Mouse (Mus musculus) frontal cortex, adult (tissue): ENCODE measurements around the gene Rin1.

ENCODE experiments used
- ATAC-seq: cut with Nextera tagmentation; 2 replicates; pipeline ENCODE4 v1.9.2; 2017; ENCODE audit warnings: mild to moderate bottlenecking, moderate library complexity, mixed read lengths; ENCODE audit not compliant: low TSS enrichment

Gene Rin1

DNA sequence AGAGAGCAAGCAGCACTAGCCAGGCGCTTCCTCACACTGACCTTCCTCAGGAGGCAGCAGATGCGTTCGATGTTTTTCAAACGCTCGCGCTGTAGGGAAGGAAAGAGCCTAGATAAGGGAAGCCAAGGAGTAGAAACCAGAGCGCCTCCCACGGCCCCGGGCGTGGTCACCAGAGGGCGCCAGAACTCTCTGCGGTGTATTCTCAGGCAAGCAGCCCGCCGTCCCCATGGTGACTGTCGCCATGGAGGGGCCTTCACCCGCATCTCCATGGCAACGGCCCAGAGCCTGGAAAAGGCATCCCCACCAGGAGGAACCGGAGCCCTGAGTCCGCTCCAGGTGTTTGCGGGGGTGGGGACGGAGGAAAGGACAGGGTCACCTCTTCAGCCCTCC is 44.0 kb downstream of the Rin1 start:
- peak; percentile 66 for ATAC-seq

DNA sequence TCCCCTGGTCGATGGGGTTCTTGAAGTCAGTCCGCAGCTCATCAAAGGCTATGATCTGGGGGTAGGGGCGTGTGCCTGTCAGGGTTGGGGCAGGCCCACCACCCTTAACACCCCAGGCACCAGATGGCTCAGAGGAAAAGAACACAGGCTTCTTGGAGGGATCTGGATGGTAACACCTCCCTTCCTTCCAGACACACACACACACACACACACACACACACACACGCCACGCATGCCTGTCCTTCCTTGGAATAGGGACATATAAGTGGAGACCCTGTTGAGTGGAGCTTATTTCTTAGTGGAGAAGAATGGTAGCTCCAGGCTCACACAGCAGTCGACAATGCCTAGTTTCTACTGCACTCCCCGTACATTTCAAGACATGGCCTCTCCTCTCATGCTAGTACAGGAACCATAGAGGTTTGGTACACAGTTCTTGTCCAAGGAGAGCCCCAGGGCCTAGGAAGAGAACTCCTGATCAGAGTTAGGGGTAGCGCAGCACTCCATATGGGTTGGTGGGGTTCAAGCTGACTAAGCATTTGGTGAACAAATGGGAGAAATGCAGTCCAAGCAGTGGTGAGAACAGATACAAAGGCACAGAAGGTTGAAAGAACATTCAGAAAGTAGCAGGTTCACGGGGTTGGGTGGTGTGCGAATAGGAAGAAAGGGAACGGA is 44.6 kb downstream of the Rin1 start:
- no peak for ATAC-seq

- no peak for ATAC-seq
These were observed 45.7 kb downstream of the Rin1 start for GRCm38 (mm10) chr19:5095887-5096474.

- ATAC-seq: no peak
These were observed 47.5 kb downstream of the Rin1 start for GRCm38 (mm10) chr19:5097521-5098362.

DNA sequence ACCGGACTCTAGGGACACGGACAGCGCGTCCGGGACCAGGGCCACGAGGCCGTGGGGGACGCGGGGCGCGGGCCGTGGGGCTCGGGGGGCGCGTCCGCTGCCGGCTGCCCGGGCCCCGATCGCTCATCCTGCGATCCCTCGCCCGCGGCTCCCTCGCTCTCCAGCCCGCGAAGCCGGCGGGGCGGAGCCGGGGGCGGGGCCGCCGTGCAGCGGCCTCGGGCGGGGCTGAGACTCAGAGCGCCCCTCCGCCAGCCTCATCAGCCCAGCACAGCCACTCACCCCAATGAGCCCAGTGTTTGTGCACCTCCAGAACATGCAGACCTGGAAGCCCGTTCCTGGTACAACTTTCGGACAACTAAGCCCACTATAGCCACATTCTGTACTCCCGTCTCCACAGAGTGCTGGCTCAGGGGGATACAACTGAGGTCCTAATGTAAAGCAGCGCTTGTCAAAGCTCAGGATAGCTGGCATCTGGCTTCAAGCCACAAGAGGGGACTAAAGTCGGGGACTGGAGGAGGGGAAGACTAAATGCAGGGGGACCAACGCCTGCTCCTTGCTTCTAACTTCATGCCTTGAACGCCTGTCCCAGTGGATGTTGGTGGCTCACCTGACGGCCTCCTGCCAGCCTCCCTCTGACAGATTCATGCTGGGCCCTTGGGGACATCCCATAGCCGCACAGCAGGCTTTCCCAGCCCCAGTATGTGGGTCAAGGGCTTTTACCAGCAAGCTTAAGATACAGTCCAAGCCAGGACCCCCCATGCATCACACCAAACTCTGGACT is 48.3 kb downstream of the Rin1 start, which contains the start of gene Cnih2:
Gene Cnih2 (minus strand): TSS at position 159 of the 781 bp plus-strand sequence.
- peak; percentile 25; the same call in 1 of the 2 replicates for ATAC-seq

GRCm38 (mm10) chr19:5106074-5106473 is 55.8 kb downstream of the Rin1 start:
- ATAC-seq: no peak
